Mouse (Mus musculus): Measurements from ENCODE around the gene Smurf1.

GRCm38 (mm10) chr5:144964465-144964864 lies 1.2 kb downstream of the Smurf1 start:
- TF ChIP-seq CTCF (conservative IDR thresholded peaks at IDR 0.05; ENCODE audit: low read length) (no peak), POU5F1 (IDR thresholded peaks at IDR 0.05; ENCODE audit: borderline replicate concordance, low read length) (no peak)
